Mouse (Mus musculus): ENCODE data around the gene Nipsnap1. TPM values are rescaled to one million over a fixed set of nuclear protein-coding genes. Genes with fewer than 3 reads are reported as not detected.

The Nipsnap1 gene
- polyA plus RNA-seq, 1 experiment: 0.72 TPM

DNA sequence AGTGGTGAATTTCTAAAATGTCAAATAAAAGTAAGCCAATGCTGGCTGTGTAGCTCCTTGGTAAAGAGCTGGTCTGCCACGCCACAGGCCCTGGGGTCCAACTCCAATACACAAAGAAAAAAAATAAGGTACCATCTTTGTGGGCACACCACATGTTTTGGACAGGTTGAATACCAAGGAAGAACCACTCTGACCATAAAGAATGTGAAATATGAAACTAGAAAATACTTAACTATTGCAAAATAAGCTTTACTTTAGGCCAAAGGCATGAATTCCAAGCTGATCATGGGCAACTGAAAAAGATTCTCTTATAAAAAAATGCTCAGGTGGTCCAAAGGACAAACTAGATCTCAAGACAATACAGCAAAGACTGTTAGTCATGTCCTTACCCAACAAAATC lies 35.5 kb upstream of the Nipsnap1 start:
- H3K27me3 ChIP-seq (ENCODE audit: control insufficient read depth): no peaks in the 10 kb centered on the region
- no peak overlapping the region for H3K4me3 ChIP-seq (replicated peaks)
- H3K4me1 ChIP-seq (ENCODE audit: control insufficient read depth): peaks cover 2% of the 10 kb centered on the region
- H3K9me3 ChIP-seq (ENCODE audit: control insufficient read depth, low read length): no peaks in the 10 kb centered on the region
- TF ChIP-seq TAL1 (IDR thresholded peaks at IDR 0.05; ENCODE audit: low read length) (no peak), GATA1 (IDR thresholded peaks at IDR 0.05; ENCODE audit: low read length) (no peak)
- H3K36me3 ChIP-seq (ENCODE audit: control insufficient read depth): no peaks in the 10 kb centered on the region

- Histone ChIP-seq H3K36me3 (ENCODE audit: control insufficient read depth) (no peaks in the 10 kb centered on the region), H3K4me1 (ENCODE audit: control insufficient read depth) (peaks cover 2% of the 10 kb centered on the region; the same call in 1 of the 2 replicates), H3K9me3 (ENCODE audit: control insufficient read depth, low read length) (no peaks in the 10 kb centered on the region), H3K4me3 (replicated peaks) (no peak overlapping the region), H3K27me3 (ENCODE audit: control insufficient read depth) (no peaks in the 10 kb centered on the region)
- TF ChIP-seq TAL1 (IDR thresholded peaks at IDR 0.05; ENCODE audit: low read length): no peak
- no peak for TF ChIP-seq GATA1 (IDR thresholded peaks at IDR 0.05; ENCODE audit: low read length)
Measured at GRCm38 (mm10) chr11:4840942-4841526, 32.7 kb upstream of the Nipsnap1 start.

DNA sequence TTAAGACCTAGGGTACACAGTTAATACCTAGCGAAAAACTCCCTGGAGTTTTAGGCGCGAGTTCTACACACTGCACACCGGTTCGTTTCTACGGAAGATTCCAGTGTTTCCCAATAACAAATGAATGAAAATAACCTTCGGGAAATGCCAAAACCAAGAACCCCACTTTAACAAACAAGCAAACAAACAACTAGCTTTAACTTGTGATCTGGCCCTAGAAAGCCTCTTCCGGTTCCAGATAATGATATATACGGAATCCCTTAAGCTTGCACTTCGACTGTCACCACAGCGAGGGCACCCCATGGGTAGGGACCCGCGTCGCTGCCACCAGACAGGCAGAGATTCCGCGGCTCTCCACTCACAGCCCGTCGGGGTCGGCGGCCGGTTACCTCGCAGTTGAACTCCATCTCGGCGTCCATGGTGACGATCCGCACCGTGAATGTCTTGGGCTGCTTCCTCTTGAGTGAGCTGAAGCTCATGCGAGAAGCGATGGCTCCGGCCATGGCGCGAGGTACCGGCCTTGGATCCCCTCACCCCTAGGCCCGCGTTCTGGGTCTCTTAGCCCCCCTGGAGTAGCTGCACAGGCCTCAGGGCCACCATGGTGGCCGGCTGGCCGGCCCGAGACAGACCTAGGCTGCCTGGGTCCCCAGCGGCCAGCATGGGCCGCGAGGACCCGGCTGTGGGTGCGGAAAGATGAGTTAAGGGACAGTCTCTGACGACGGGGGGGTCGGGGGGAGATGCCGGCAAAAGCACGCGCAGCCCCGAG lies 25.1 kb upstream of the Nipsnap1 start:
- Histone ChIP-seq H3K27me3 (ENCODE audit: control insufficient read depth) (no peaks in the 10 kb centered on the region), H3K36me3 (ENCODE audit: control insufficient read depth) (peaks cover 4% of the 10 kb centered on the region), H3K9me3 (ENCODE audit: control insufficient read depth, low read length) (no peaks in the 10 kb centered on the region), H3K4me1 (ENCODE audit: control insufficient read depth) (peaks cover 30% of the 10 kb centered on the region), H3K4me3 (replicated peaks) (peak overlapping the region; percentile 89)
- TF ChIP-seq GATA1 (IDR thresholded peaks at IDR 0.05; ENCODE audit: low read length) (no peak), TAL1 (IDR thresholded peaks at IDR 0.05; ENCODE audit: low read length) (no peak)

DNA sequence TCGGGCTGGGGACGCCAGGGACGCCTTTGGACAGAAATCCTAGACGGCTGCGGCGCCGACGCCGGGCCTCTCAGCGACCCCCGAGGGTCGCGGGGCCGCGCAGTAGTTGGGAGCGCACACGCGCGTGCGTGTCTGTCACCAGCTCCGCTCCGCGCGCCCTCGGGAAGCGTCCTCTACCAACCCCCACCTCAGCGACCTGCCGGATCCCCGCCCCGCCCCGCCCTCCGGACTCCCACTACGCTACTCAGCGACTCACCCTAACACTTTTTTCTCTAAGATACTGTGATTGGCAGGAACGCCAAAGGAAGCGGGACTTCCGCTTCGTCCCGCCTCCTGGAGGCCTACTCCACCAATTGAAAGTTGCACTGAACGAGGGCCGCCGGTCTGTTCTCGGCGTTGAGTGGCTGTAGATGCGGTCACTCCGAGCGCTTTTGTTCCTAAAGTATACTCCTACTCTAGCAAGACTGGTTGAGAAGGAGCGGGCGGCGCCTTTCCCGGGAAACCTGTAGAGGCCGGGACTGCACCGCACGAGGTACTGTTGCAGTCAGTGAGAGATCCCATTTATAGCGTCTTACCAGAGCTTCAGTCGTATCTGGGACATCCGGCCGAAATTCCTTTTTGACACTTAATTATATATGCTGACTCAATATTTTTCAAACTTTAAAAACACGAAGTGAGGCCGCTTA lies 24.4 kb upstream of the Nipsnap1 start, which contains the start of gene Nf2:
Gene Nf2 (minus strand): TSS at position 279 of the 686 bp plus-strand sequence.
- TF ChIP-seq GATA1 (IDR thresholded peaks at IDR 0.05; ENCODE audit: low read length) (no peak), TAL1 (IDR thresholded peaks at IDR 0.05; ENCODE audit: low read length) (no peak)

DNA sequence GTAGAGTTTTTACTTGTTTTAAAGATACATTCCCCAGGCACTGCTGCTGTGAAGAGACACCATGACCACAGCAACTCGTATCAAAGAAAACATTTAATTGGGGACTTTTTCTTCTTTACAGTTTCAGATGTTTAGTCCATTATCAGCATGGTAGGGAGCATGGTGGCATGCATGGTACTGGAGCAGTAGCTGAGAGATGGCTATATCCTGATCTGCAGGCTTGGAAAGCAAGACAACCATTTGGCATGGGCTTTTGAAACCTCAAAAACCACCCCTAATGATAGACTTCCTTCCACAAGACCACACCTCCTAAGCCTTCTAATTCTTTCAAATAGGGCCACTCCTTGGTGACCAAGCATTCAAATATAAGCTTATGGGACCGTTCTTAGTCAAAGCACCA lies 23.3 kb upstream of the Nipsnap1 start:
- peaks cover 30% of the 10 kb centered on the region for H3K4me1 ChIP-seq (ENCODE audit: control insufficient read depth)
- H3K36me3 ChIP-seq (ENCODE audit: control insufficient read depth): peaks cover 4% of the 10 kb centered on the region
- no peak overlapping the region for H3K4me3 ChIP-seq (replicated peaks)
- TF ChIP-seq GATA1 (IDR thresholded peaks at IDR 0.05; ENCODE audit: low read length) (no peak), TAL1 (IDR thresholded peaks at IDR 0.05; ENCODE audit: low read length) (no peak)
- H3K9me3 ChIP-seq (ENCODE audit: control insufficient read depth, low read length): no peaks in the 10 kb centered on the region
- H3K27me3 ChIP-seq (ENCODE audit: control insufficient read depth): no peaks in the 10 kb centered on the region

More for the DNA sequence above, 24.4 kb upstream of the Nipsnap1 start, which contains the start of gene Nf2:
- Histone ChIP-seq H3K4me1 (ENCODE audit: control insufficient read depth) (peaks cover 30% of the 10 kb centered on the region), H3K36me3 (ENCODE audit: control insufficient read depth) (peaks cover 4% of the 10 kb centered on the region), H3K27me3 (ENCODE audit: control insufficient read depth) (no peaks in the 10 kb centered on the region), H3K4me3 (replicated peaks) (peak within 1 kb of the TSS; percentile 89), H3K9me3 (ENCODE audit: control insufficient read depth, low read length) (no peaks in the 10 kb centered on the region)

DNA sequence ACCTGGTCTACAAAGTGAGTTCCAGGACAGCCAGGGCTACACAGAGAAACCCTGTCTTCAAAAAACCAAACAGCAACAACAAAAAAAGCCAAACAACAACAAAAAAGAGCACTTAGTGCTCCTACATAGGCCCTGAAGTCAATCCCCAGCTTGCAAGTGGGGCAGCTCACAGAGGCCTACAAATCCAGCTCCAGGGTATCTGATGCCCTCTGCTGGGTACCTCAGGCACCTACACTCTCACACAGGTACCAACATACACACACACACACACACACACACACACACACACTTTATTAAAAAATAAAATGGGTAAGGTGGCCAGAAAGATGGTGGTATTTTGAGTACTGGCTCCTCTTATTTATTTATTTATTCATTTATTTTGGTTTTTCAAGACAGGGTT lies 20.7 kb upstream of the Nipsnap1 start:
- peaks cover 5% of the 10 kb centered on the region for H3K27me3 ChIP-seq (ENCODE audit: control insufficient read depth)
- peaks cover 13% of the 10 kb centered on the region for H3K4me1 ChIP-seq (ENCODE audit: control insufficient read depth)
- no peaks in the 10 kb centered on the region for H3K36me3 ChIP-seq (ENCODE audit: control insufficient read depth)
- H3K4me3 ChIP-seq (replicated peaks): no peak overlapping the region
- TF ChIP-seq GATA1 (IDR thresholded peaks at IDR 0.05; ENCODE audit: low read length) (no peak), TAL1 (IDR thresholded peaks at IDR 0.05; ENCODE audit: low read length) (no peak)
- H3K9me3 ChIP-seq (ENCODE audit: control insufficient read depth, low read length): no peaks in the 10 kb centered on the region

DNA sequence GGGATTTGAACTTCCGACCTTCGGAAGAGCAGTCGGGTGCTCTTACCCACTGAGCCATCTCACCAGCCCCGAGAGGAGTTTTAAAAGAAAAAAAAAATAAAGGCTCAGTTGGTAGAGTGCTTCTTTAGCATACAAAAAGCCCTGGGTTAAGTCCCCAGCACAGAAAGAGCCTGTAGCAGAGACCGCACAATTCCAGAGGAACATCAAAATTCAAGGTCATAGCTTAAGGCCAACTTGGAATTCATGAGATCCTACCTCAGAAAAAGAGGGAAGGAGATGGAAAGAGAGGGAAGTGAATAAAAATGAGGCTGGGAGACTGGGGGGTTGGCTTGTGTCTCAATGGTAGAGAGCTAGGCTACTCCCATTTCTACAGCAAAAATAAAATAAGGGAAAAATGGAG lies 19.6 kb upstream of the Nipsnap1 start:
- no peaks in the 10 kb centered on the region for H3K36me3 ChIP-seq (ENCODE audit: control insufficient read depth)
- TF ChIP-seq TAL1 (IDR thresholded peaks at IDR 0.05; ENCODE audit: low read length) (no peak), GATA1 (IDR thresholded peaks at IDR 0.05; ENCODE audit: low read length) (no peak)
- peaks cover 12% of the 10 kb centered on the region for H3K27me3 ChIP-seq (ENCODE audit: control insufficient read depth)
- H3K4me3 ChIP-seq (replicated peaks): no peak overlapping the region
- no peaks in the 10 kb centered on the region for H3K9me3 ChIP-seq (ENCODE audit: control insufficient read depth, low read length)
- peaks cover 5% of the 10 kb centered on the region for H3K4me1 ChIP-seq (ENCODE audit: control insufficient read depth)

DNA sequence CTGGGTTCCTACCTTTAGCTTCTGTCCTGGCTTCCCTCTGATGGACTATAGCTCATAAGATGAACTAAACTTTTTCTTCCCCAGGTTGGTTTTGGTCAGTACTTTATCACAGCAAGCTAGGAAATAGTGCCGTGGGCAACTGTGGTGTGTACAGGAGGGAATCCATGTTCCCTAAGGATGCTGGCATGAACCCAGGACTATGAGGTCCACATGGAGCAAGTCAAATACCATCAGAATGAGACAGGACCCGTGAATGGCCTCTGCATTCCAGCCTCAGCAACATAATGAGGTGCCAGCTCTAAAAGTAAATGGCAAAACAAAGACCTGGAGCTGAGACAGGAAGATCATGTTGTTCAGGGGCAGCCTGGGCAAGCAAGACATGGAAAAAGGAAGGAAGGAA lies 15.3 kb upstream of the Nipsnap1 start:
- Histone ChIP-seq H3K4me1 (ENCODE audit: control insufficient read depth) (no peaks in the 10 kb centered on the region), H3K36me3 (ENCODE audit: control insufficient read depth) (no peaks in the 10 kb centered on the region), H3K27me3 (ENCODE audit: control insufficient read depth) (peaks cover 20% of the 10 kb centered on the region), H3K9me3 (ENCODE audit: control insufficient read depth, low read length) (no peaks in the 10 kb centered on the region), H3K4me3 (replicated peaks) (no peak overlapping the region)
- TF ChIP-seq GATA1 (IDR thresholded peaks at IDR 0.05; ENCODE audit: low read length) (no peak), TAL1 (IDR thresholded peaks at IDR 0.05; ENCODE audit: low read length) (no peak)

DNA sequence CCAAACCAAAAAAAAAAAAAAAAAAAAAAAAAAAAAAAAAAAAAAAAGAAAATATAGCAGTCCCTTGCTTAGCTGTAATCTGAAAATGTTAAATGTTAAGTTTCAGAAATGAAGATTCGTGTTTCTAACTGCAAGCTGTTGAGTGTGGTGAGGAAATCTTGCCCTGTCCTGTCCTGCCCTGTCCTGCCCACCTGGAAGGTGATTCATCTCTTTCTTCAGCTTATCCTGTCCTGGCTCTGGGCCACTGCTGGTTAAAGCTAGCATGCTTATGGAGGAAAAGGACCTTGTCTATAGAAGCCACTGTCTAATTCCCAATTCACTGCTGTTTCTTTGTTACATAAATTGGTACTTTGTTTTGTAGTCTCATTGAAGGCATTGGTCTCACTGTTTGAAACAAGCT lies 12.8 kb upstream of the Nipsnap1 start:
- Histone ChIP-seq H3K27me3 (ENCODE audit: control insufficient read depth) (peaks cover 27% of the 10 kb centered on the region), H3K4me1 (ENCODE audit: control insufficient read depth) (no peaks in the 10 kb centered on the region), H3K9me3 (ENCODE audit: control insufficient read depth, low read length) (no peaks in the 10 kb centered on the region), H3K4me3 (replicated peaks) (no peak overlapping the region), H3K36me3 (ENCODE audit: control insufficient read depth) (no peaks in the 10 kb centered on the region)
- TF ChIP-seq GATA1 (IDR thresholded peaks at IDR 0.05; ENCODE audit: low read length) (no peak), TAL1 (IDR thresholded peaks at IDR 0.05; ENCODE audit: low read length) (no peak)
